Mouse (Mus musculus) lung, postnatal 0 days (tissue): ENCODE data around the gene Repin1.

ENCODE experiments used
- CTCF ChIP-seq: IDR thresholded peaks from 2 replicates; pipeline ENCODE4 v1.5.1; 2016; ENCODE audit warnings: antibody characterized with exemption, mild to moderate bottlenecking
- EP300 ChIP-seq: IDR thresholded peaks from 2 replicates; pipeline ENCODE4 v1.6.1; 2016; ENCODE audit warnings: antibody characterized with exemption, mild to moderate bottlenecking, control low read depth

DNA sequence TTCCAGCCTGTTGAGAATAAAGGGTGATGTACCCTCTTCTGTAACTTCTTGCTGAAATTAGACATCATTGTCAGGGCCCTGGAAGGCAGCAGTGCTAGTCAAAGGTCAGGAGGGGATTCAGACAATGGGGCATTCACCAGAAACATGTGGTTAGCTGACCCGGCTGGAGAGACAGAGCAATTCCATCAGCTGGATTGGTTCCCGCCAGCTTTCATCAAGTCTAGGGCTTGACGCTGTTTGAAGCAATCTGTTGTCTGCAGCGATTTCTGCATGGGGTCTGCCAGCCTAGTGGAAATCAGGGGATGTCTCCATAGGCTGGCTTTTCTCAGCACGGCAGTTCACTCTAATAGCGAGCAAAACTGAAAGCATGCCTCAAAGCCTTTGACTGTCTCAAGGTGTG lies 42.8 kb downstream of the Repin1 start:
- no peak for TF ChIP-seq CTCF
- no peak for TF ChIP-seq EP300
